Mouse (Mus musculus) spleen, postnatal 10 days (tissue): ENCODE results near the gene Lce1c.

ENCODE experiments used
- DNase-seq, 2 experiments: peaks; one replicate each; pipeline ENCODE4 v3.0.0; 2021 to 2022; ENCODE audit warnings: low spot score in 2 of 2

The Lce1c gene

GRCm38 (mm10) chr3:92678947-92679346 lies at the start of gene Lce1c:
Lce1c (plus strand) TSS chr3:92679247.
- no peak for DNase-seq

- no peak for DNase-seq
These were observed 41.0 kb upstream of the Lce1c start for GRCm38 (mm10) chr3:92637745-92638652.

- no peak for DNase-seq
These were observed 40.4 kb upstream of the Lce1c start for GRCm38 (mm10) chr3:92638653-92638991.

GRCm38 (mm10) chr3:92639854-92640253 lies 39.2 kb upstream of the Lce1c start:
- DNase-seq, result no peak

GRCm38 (mm10) chr3:92648207-92648606 lies 30.8 kb upstream of the Lce1c start, which contains the start of gene Lce1a1:
Lce1a1 (minus strand) TSS chr3:92648307.
- no peak for DNase-seq

GRCm38 (mm10) chr3:92656826-92657225 lies 22.2 kb upstream of the Lce1c start, which contains the start of gene Lce1b:
Lce1b (minus strand) TSS chr3:92656926.
- DNase-seq, result no peak

- DNase-seq, result no peak
These were observed 8.8 kb upstream of the Lce1c start, which contains the start of gene Lce1a2 for GRCm38 (mm10) chr3:92670215-92670614. Lce1a2 (minus strand) TSS chr3:92670315.

- DNase-seq, result no peak
These were observed 8.1 kb downstream of the Lce1c start, which contains the start of gene Lce1d for GRCm38 (mm10) chr3:92687110-92687509. Lce1d (minus strand) TSS chr3:92687210.

- DNase-seq, result peak; percentile 5 to 58
These were observed 10.1 kb downstream of the Lce1c start for GRCm38 (mm10) chr3:92689154-92689553.

- no peak for DNase-seq
These were observed 12.6 kb downstream of the Lce1c start for GRCm38 (mm10) chr3:92691688-92692087.

- no peak for DNase-seq
These were observed 15.6 kb downstream of the Lce1c start for GRCm38 (mm10) chr3:92694613-92695012.

- DNase-seq, result no peak
These were observed 29.9 kb downstream of the Lce1c start, which contains the start of gene Lce1e for GRCm38 (mm10) chr3:92708974-92709373. Lce1e (minus strand) TSS chr3:92709074.

GRCm38 (mm10) chr3:92715122-92715521 lies 36.1 kb downstream of the Lce1c start:
- DNase-seq, result no peak

GRCm38 (mm10) chr3:92720250-92720649 lies 41.2 kb downstream of the Lce1c start, which contains the start of gene Lce1f:
Lce1f (minus strand) TSS chr3:92720350.
- no peak for DNase-seq

- DNase-seq, result no peak
These were observed 43.6 kb downstream of the Lce1c start for GRCm38 (mm10) chr3:92722631-92723030.
